Mouse (Mus musculus): ENCODE data around the gene Plin1. TPM values are rescaled to one million over a fixed set of nuclear protein-coding genes. Genes with fewer than 3 reads are reported as not detected.

Plin1 gene
- polyA plus RNA-seq, 1 experiment from 2014 or later: not detected

DNA sequence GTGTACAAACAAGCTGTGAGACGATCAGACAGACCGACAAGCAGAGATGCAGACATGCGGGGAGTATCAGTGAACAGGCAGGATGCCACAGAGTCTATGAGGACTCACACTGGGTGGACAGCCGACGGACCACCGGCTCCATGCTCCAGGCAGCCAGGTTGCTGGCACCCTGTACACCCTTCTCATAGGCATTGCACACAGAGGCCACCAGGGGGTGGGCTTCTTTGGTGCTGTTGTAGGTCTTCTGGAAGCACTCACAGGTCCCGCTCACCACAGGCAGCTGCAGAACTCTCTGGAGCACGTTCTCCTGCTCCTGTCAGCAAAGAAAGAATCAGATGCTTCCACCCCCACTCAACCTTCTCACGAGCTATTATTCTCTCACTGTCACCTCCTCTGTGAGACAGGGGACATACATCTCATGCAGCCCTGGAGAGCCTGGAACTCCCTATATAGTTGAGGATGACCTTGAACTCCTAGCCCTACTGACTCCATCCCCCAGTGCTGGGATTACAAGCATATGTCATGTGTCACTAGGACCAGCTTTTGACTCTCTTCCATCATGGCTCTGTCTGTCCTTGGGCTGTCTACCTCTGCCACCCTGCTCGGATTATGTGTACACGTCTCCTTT is 2.8 kb downstream of the Plin1 start:
- Histone ChIP-seq H3K9ac (no peak overlapping the region), H3K4me1 (replicated peaks) (no peaks in the 10 kb centered on the region), H3K9me3 (no peaks in the 10 kb centered on the region), H3K4me2 (no peak overlapping the region), H3K36me3 (no peaks in the 10 kb centered on the region), H3K27ac (replicated peaks) (no peak overlapping the region), H3K27me3 (peaks cover 7% of the 10 kb centered on the region; the same call in 1 of the 2 replicates), H3K4me3 (no peak overlapping the region)
- 69% methylated on average over 11 of the region's 11 CpGs for WGBS
- no peak; the same call in 1 of the 2 replicates for ATAC-seq (ENCODE audit: low read depth)

DNA sequence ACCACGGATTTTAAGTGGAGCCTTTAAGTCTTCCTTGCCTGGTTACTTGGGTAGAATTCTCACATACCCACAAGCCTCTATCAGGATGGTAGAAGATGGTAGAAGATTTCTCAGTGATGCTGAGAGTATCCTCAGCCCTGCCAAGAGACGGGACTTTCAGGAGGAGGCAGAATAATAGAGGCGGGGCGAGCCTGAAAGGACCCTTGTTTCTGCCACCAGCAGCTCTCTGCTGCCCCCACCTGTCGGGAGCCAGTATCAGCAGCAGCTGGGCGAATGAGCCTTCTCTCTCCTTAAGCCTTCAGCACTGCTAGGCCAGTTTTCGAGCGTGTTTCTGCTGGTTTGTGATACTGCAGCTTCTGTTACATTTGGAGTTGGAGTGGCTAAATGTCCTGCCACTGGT is 3.5 kb downstream of the Plin1 start:
- Histone ChIP-seq H3K4me3 (no peak overlapping the region), H3K9ac (no peak overlapping the region), H3K36me3 (no peaks in the 10 kb centered on the region), H3K27me3 (peaks cover 7% of the 10 kb centered on the region; the same call in 1 of the 2 replicates), H3K4me2 (no peak overlapping the region), H3K9me3 (no peaks in the 10 kb centered on the region), H3K4me1 (replicated peaks) (no peaks in the 10 kb centered on the region), H3K27ac (replicated peaks) (no peak overlapping the region)
- 8% methylated on average over 8 of the region's 8 CpGs for WGBS
- ATAC-seq (ENCODE audit: low read depth): peak; percentile 33; the same call in 1 of the 2 replicates

DNA sequence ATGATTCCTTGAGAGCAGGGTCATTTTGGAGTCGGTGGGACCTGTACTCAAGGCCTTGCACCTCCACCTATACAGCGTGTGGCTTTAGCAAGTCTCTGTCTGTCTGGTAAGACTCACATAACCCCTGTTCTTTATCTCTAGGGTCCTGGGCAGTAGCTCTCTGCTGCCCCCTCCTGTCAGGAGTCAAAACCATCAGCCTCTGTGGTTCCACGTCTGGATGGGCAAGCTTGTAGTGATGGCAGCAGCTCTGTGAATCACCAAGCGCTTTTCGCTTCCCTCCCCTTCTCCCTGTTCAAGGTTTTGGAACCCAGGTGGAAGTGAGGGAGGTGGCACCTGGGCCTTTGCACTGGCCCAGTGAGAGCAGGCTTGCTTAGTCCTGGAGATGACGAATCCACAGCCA is 4.5 kb downstream of the Plin1 start:
- 27% methylated on average over 6 of the region's 6 CpGs for WGBS
- no peaks in the 10 kb centered on the region for H3K4me1 ChIP-seq (replicated peaks)
- H3K27me3 ChIP-seq: peaks cover 14% of the 10 kb centered on the region
- H3K4me2 ChIP-seq: no peak overlapping the region
- ATAC-seq (ENCODE audit: low read depth): peak; percentile 66
- no peaks in the 10 kb centered on the region for H3K36me3 ChIP-seq
- H3K9me3 ChIP-seq: no peaks in the 10 kb centered on the region
- no peak overlapping the region for H3K27ac ChIP-seq (replicated peaks)
- no peak overlapping the region for H3K9ac ChIP-seq
- no peak overlapping the region for H3K4me3 ChIP-seq

GRCm38 (mm10) chr7:79727091-79727490 is 5.6 kb downstream of the Plin1 start:
- Histone ChIP-seq H3K4me3 (no peak overlapping the region), H3K27ac (replicated peaks) (no peak overlapping the region), H3K4me2 (no peak overlapping the region), H3K36me3 (no peaks in the 10 kb centered on the region), H3K9me3 (no peaks in the 10 kb centered on the region), H3K27me3 (peaks cover 25% of the 10 kb centered on the region), H3K9ac (no peak overlapping the region), H3K4me1 (replicated peaks) (peaks cover 2% of the 10 kb centered on the region)
- no peak for ATAC-seq (ENCODE audit: low read depth)
- 10% methylated on average over 2 of the region's 2 CpGs for WGBS

DNA sequence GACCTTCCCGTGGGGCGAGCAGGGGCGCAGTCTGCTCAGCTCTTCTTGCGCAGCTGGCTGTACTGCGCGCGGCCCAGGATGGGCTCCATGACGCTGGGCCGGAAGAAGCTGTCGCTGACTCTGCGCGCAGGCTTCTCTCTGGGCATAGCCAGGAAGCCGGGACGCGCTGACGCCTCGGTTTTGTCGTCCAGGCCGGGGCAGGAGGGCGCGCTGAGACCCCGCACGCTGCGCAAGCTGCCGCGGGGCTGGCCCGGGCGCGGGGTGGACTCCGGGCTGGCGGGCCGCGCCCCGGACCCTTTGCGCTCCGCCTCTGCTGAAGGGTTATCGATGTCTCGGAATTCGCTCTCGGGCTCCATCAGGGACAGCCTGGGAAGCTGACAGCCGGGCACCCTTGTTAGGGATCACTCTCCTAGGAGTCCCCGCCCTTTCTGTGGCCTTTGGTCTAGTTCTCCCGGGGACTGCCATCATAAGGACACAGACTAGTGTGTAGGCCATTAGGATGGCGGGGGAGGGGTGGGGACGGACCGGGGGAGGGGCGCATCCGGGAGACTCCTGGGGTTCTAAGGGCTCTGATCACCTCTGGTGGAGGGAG is 11.2 kb downstream of the Plin1 start:
- H3K4me2 ChIP-seq: peak overlapping the region; percentile 85
- peaks cover 41% of the 10 kb centered on the region for H3K27me3 ChIP-seq
- under 1% methylated on average over 48 of the region's 48 CpGs for WGBS
- H3K36me3 ChIP-seq: no peaks in the 10 kb centered on the region
- peak overlapping the region; percentile 64 for H3K4me3 ChIP-seq
- peak; percentile 82 for ATAC-seq (ENCODE audit: low read depth)
- H3K9me3 ChIP-seq: no peaks in the 10 kb centered on the region
- peak overlapping the region; percentile 62; the same call in 1 of the 2 replicates for H3K27ac ChIP-seq (replicated peaks)
- peak overlapping the region; percentile 82 for H3K9ac ChIP-seq
- H3K4me1 ChIP-seq (replicated peaks): peaks cover 19% of the 10 kb centered on the region

DNA sequence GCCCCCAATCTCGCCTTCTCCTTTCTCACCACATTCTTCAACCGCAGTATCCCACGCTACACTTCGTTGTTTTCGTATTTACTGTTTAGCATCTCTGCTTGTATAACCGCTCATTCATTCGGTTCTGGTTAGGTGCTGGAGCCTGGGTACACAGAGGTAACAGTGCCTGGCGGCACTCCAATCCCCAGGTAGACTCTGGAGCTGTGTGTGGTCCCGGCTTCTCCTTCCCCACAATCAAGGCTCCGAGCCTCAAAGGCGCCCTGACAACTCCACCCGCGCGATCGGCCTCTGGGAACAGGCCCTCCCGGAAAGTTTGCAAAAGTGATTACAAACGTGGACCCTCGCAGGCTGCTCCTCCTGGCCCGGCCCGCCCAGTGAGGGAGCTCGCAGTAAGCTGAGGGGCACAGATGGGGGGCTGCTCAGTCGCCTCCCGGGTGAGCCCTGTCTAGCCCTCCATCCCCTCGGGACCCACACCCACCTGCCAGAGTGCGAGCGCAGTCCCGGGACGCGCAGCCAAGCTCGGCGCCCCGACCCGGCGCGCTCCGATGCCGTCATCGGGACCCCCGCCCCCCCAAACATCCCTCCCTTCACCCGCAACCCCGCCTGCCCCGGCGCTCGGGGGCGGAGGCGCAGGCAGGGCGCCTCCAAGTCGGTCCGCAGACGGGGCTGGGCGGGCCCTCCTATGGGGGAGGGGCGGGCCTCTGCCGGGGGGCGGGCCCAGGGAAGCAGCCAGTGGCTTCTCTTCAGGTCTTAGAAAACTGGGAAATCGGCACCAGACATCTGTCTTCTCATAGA is 17.3 kb downstream of the Plin1 start, which contains the start of gene Kif7:
TSS of gene Kif7 (minus strand) at position 534 of the 795 bp plus-strand sequence.
- peak; percentile 80 for ATAC-seq (ENCODE audit: low read depth)
- Histone ChIP-seq H3K27me3 (0 out of 2 replicates have a peak, but pooled peaks cover 10% of the 10 kb centered on the region), H3K4me3 (peak within 1 kb of the TSS; percentile 56), H3K9ac (peak within 1 kb of the TSS; percentile 70), H3K36me3 (no peaks in the 10 kb centered on the region), H3K4me1 (replicated peaks) (peaks cover 27% of the 10 kb centered on the region), H3K27ac (replicated peaks) (no peak within 1 kb of the TSS), H3K9me3 (no peaks in the 10 kb centered on the region), H3K4me2 (peak within 1 kb of the TSS; percentile 79)
- WGBS: 1% methylated on average over 54 of the region's 55 CpGs

DNA sequence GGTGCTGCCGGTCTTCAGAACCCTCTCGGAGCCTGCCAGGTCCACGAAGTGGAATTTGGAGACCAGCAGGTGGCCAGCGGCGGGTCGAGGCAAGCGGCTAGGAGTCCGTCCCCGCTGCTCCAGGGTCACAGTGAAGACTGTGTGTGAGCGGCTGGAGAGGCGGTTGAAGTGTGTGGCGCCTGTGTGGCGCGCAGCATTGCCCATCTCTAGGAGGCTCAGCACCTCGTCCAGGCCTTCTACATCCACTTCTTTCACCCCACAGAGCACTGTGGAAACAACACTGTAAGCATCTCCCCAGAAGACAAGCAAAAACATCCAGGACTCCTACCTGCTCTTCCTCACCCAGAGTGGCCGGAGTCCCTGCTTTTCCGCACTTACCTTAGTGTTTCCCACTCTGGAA is 21.9 kb downstream of the Plin1 start:
- peak overlapping the region; percentile 70 for H3K9ac ChIP-seq
- no peaks in the 10 kb centered on the region for H3K9me3 ChIP-seq
- peak overlapping the region; percentile 66 for H3K4me2 ChIP-seq
- peaks cover 6% of the 10 kb centered on the region; the same call in 1 of the 2 replicates for H3K27me3 ChIP-seq
- peak overlapping the region; percentile 49 for H3K4me3 ChIP-seq
- 32% methylated on average over 17 of the region's 17 CpGs for WGBS
- H3K27ac ChIP-seq (replicated peaks): peak overlapping the region; percentile 35; the same call in 1 of the 2 replicates
- ATAC-seq (ENCODE audit: low read depth): no peak
- H3K36me3 ChIP-seq: no peaks in the 10 kb centered on the region
- peaks cover 27% of the 10 kb centered on the region for H3K4me1 ChIP-seq (replicated peaks)

DNA sequence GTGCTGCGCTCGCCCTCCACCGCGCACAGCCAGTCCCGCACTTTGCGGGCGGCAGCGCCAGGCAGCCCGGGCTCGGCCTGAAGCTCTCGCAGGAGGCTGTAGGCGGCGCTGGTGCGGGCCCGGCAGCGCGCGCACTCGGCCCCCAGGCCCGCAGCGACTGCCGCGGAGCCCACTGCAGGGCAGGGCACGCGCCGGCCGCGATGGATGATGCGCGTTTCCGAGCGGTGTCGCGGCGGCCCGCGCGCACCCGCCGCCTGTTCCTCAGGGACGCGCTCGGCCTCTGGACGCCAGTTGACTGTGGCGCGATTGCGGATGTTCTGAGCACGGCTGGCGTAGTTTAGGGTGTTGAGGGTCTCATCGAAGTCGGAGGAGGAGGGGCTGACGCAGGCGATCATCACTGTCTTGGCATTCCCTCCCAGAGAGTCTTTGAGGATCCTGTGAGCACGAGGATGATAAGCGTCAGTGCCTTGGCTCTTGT is 22.5 kb downstream of the Plin1 start:
- Histone ChIP-seq H3K9me3 (no peaks in the 10 kb centered on the region), H3K4me3 (peak overlapping the region; percentile 49), H3K27me3 (peaks cover 6% of the 10 kb centered on the region; the same call in 1 of the 2 replicates), H3K4me1 (replicated peaks) (peaks cover 21% of the 10 kb centered on the region), H3K9ac (peak overlapping the region; percentile 70), H3K27ac (replicated peaks) (peak overlapping the region; percentile 35; the same call in 1 of the 2 replicates), H3K4me2 (peak overlapping the region; percentile 66), H3K36me3 (no peaks in the 10 kb centered on the region)
- WGBS: under 1% methylated on average over 55 of the region's 55 CpGs
- peak; percentile 85 for ATAC-seq (ENCODE audit: low read depth)

GRCm38 (mm10) chr7:79705210-79705609 is 27.5 kb downstream of the Plin1 start:
- Histone ChIP-seq H3K27me3 (peaks cover 6% of the 10 kb centered on the region; the same call in 1 of the 2 replicates), H3K36me3 (peaks cover 25% of the 10 kb centered on the region), H3K9ac (no peak overlapping the region), H3K27ac (replicated peaks) (no peak overlapping the region), H3K9me3 (no peaks in the 10 kb centered on the region), H3K4me3 (no peak overlapping the region), H3K4me2 (no peak overlapping the region), H3K4me1 (replicated peaks) (peaks cover 7% of the 10 kb centered on the region; the same call in 1 of the 2 replicates)
- ATAC-seq (ENCODE audit: low read depth): no peak
- 89% methylated on average over 5 of the region's 5 CpGs for WGBS

DNA sequence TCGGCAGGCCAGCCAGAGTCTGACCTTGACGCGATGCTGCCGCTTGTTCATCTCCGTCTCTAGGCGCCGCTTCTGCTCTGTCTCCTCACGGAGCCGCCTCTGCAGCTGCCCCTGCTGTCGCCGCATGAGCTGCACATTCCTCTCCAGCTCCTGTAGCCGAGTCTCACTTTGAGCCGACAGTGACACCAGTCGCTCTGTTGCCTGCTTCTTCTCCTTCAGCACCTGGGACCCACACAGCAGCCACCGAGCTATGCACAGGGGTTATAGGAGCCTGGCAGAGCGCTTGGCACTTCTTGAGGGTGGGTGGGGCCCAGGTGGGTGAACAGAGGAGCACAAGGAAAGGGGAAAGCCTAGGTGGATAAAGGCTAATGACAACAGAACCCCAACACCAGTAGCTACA is 29.9 kb downstream of the Plin1 start:
- Histone ChIP-seq H3K4me3 (no peak overlapping the region), H3K27me3 (no peaks in the 10 kb centered on the region), H3K27ac (replicated peaks) (no peak overlapping the region), H3K4me2 (no peak overlapping the region), H3K4me1 (replicated peaks) (no peaks in the 10 kb centered on the region), H3K9me3 (no peaks in the 10 kb centered on the region), H3K9ac (no peak overlapping the region), H3K36me3 (peaks cover 44% of the 10 kb centered on the region)
- 92% methylated on average over 16 of the region's 16 CpGs for WGBS
- ATAC-seq (ENCODE audit: low read depth): no peak

DNA sequence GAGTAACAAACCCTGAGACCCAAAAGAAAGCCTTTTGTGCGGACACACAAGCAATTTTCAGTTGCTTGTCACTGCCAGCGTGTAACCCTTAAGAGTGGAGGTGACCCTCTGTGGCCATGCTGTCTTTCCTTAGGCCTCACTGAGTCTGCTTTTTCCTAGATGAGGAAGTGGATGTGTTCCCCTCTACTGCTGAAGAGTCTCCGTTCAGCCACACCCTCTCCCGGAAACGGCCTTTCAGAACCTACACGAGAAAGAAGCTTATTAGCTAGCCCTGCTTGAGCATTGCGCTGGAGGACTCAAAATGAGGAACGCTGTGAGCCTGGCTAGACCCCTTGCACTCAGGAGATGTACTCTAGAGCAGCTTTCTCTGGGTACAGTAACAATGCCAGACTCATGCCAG is 36.2 kb downstream of the Plin1 start:
- no peak overlapping the region for H3K4me3 ChIP-seq
- H3K4me1 ChIP-seq (replicated peaks): no peaks in the 10 kb centered on the region
- H3K4me2 ChIP-seq: no peak overlapping the region
- H3K27ac ChIP-seq (replicated peaks): no peak overlapping the region
- no peaks in the 10 kb centered on the region for H3K27me3 ChIP-seq
- ATAC-seq (ENCODE audit: low read depth): no peak
- 88% methylated on average over 8 of the region's 8 CpGs for WGBS
- peaks cover 75% of the 10 kb centered on the region for H3K36me3 ChIP-seq
- H3K9me3 ChIP-seq: no peaks in the 10 kb centered on the region
- no peak overlapping the region for H3K9ac ChIP-seq

DNA sequence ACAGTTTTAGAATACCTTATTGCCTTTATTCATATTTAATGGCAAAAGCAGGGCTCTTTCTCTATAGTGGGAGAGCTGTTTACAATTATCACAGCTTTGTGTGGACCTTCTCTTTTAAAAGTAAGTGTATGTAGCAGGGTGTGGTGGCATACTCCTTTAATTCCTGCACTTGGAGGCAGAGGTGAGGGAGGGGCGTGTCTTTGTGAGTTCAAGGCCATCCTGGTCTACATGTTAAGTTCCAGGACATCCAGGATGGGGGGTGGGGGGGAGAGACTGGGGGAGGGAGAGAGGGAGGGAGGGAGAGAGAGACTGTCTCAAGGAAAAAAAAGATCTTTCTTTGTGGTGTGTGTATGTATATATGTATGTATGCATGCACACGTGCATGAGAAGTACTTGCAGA is 52.5 kb downstream of the Plin1 start:
- no peaks in the 10 kb centered on the region for H3K4me1 ChIP-seq (replicated peaks)
- no peak overlapping the region for H3K4me3 ChIP-seq
- H3K27ac ChIP-seq (replicated peaks): no peak overlapping the region
- no peak overlapping the region for H3K4me2 ChIP-seq
- no peak overlapping the region for H3K9ac ChIP-seq
- peaks cover 24% of the 10 kb centered on the region for H3K36me3 ChIP-seq
- no peak for ATAC-seq (ENCODE audit: low read depth)
- no peaks in the 10 kb centered on the region for H3K9me3 ChIP-seq
- no peaks in the 10 kb centered on the region for H3K27me3 ChIP-seq
- WGBS: 98% methylated on average over 2 of the region's 2 CpGs

Measured in neural tube, embryonic 13.5 days (tissue).